Mouse (Mus musculus): ENCODE results near the gene Krtap27-1.

GRCm38 (mm10) chr16:88627566-88627965 lies 43.9 kb downstream of the Krtap27-1 start, which contains the start of gene 2310079G19Rik:
- TF ChIP-seq ZNF384 (IDR thresholded peaks at IDR 0.05; ENCODE audit: low read depth, low read length): no peak
- no peak for TF ChIP-seq HCFC1 (IDR thresholded peaks at IDR 0.05; ENCODE audit: borderline replicate concordance, insufficient read depth, low read length)
- TF ChIP-seq MAFK (IDR thresholded peaks at IDR 0.05; ENCODE audit: insufficient read depth, low read depth, low read length): no peak

All from ES-E14 (cell line).